Mouse (Mus musculus): ENCODE data around the gene Adamts2.

Adamts2 gene

GRCm38 (mm10) chr11:50673525-50674250 is 71.8 kb downstream of the Adamts2 start:
- no peak for DNase-seq

DNA sequence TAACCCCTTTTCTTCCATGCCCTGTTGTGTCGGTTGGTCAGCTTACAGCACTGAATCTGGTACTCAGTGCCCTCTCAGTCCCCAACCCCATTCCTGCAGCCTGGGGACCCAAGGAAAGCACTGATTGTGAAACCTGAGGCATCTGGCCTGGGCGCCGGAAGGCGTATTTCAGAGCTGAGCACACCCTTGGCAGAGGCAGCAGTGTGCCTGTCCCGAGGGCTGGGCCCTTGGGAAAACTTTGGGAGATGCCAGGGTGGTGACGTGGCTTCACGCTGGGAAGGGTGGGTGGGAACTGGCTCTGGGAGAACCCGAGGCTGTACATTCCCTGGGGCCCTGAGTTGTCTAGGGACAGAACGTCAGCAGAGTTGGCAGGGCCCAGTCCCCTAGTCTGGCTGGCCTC is 72.5 kb downstream of the Adamts2 start:
- no peak for DNase-seq

GRCm38 (mm10) chr11:50678650-50679049 is 76.8 kb downstream of the Adamts2 start:
- no peak for DNase-seq

DNA sequence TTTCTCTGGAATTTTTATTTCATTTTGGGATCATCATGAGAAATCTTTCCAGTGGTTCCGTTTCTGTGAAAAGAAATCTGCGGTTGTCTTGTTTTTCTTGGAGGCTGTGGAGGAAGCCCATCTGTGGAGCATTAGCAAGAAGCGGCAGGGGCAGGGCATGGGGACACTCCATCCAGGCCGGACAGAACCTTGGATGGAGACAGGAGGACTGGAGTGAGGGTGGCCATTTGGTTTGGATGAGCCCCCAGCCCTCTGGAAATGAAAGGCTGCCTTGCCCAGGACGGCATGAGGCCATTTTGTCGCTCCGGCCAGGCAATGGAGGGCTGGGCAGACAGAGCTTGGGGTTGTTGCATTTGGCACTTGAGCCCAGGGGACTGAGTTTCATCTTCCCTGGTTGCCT is 80.1 kb downstream of the Adamts2 start:
- no peak for DNase-seq

DNA sequence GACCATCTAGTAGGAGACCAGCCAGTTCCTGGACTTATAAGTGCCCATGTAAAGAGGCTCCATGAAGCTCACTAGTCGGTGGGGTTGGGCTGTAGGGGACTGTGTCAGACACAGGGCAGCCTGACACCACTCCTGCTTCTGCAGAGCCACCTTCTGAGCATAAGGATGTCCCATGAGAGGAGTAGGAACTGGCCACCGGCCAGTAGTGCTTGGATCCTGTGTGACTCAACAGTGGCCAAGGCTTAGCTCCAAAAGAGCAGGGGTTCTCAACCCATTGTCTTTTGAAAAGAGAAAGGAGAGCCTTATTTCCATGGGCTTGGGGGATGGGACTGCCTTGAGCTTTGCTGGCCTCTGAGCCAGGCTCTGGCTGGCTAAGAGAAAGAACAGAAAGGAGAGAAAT is 81.9 kb downstream of the Adamts2 start:
- no peak for DNase-seq

- DNase-seq, result peak in 1 of 2 experiments; percentile 5
These were observed 86.7 kb downstream of the Adamts2 start for GRCm38 (mm10) chr11:50688584-50688983.

DNA sequence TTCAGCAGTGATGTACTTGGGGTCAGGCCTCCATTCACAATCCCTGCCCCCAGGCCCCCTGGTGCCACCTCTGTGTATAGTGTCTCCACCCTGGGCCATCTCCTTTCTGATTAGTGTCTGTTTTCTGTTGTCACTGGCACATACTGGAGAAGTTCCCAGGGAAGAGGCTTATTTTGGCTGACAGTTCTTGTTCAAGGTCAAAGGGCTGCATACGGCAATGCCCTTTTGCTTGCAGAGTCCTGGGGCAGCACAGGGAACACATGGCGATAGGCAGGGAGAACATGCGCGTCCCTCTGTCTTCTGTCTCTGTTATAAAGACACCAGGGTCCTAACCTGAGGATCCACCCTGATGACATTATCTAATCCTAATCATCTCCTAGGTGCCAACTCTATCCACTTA is 87.8 kb downstream of the Adamts2 start:
- no peak for DNase-seq

GRCm38 (mm10) chr11:50699971-50700370 is 98.1 kb downstream of the Adamts2 start:
- DNase-seq, result no peak

DNA sequence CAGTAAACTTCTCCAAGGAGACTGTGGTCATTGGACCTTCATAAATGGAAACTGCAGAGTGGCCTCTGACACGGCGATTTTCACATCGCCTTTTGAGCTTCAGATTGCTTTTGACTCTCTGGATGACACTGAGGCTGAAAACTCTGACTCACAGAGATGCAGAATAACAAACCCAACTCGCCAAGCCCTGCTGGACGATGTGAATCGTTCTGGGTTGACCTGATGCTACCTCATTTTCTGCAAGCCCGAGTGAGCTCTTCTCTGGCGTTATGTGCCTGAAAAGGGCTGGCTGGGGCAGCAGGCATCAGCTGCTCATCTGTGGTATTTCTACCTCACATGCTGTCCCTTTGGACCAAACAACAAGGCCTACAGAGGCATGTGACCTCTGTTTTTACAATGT is 98.6 kb downstream of the Adamts2 start:
- DNase-seq, result no peak

DNA sequence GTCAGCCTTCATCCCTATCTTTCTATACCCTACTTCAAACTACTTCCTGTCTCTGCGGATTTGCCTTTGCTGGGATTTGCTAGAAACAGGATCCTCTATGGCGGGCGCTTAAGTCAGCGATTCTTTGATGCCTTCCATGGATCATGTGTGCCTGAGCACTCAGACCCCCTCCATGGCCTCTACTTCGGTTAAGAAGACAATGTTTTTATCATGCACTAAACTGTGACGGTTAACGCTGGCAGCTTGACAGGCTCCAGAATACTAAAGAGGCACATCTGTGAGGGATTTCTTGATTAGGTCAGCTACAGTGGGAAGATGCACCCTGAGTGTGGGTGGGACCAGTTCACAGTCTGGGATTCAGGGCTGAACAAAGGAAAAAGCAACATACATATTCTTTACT is 101.5 kb downstream of the Adamts2 start:
- no peak for DNase-seq

DNA sequence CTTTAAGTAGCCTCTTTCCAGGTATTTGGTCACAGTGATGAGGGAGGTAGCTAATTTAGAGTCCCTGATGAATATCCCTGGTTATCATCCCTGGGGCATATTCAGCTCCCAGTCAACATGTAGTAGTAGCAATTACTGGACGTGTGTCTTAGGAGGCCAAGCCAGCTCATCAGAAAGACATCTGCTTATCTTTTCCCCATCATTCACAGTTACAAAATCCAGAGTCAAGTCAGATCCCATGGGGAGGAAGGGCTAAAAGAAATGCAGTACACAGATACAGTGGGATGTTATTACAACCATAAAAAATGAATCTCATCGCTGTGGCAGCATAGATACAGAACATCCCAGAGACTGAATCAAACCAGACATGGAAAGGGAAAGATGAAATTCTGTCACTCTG is 102.6 kb downstream of the Adamts2 start:
- DNase-seq, result no peak

DNA sequence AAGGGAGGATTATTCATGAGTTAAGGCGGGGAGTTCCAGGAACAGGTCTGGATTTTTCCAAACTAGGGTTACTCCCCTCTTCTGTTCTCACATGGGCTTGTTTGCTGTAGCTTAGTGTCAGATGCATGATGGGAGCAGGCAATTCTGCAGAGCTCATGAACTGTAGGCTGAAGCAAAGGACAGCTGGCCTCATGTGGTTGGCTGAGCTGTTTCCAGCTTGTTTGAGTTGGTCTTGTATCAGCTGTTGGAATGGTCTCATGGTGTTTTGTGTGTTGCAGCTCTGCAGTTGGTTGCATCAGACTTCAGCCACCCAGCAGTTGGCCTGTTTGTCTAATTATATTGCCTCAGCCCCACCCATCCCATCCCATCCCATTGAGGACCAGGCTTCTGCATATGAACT is 105.4 kb downstream of the Adamts2 start:
- no peak for DNase-seq

GRCm38 (mm10) chr11:50713610-50714202 is 111.8 kb downstream of the Adamts2 start:
- peak in 1 of 2 experiments; percentile 5 for DNase-seq

DNA sequence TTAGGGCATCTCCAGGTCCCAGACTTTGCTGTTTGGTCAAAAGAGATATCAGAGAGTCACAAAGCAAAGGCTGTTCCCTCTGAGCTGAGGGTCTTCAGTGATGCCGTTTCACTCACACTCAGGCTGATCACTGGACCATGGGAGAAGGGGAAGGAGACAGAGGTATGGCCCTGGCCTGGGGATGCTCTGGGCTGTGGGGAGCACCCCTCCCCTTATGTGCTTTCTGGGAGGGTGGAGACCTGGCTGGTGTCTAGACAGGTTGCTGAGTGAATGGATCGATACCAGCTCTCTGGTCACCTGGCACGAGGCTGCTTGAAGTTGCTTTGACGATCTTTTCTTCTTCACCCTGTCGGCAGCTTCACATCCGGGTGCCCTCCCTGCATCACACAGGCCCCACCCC is 113.2 kb downstream of the Adamts2 start:
- DNase-seq, result no peak

GRCm38 (mm10) chr11:50717381-50717897 is 115.6 kb downstream of the Adamts2 start:
- DNase-seq, result no peak

DNA sequence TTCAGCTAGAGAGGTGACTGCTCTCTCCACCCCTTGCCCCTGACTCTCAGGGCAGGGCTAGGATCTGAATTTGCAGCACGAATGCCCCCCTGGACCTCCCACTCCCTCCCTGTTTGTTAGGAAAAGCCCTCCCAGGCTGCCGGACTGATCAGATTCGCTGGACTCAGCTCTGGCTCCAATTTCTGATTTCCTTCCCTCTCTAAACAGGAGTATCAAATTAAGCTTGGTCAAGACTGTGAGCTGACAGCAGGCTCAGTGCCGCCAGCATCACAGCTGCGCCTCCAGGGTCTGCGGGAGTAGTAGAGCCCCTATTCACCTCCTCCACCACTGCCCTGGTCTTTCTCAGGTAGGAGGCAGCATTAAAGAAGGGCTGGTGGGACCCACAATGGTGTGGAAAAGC is 117.0 kb downstream of the Adamts2 start:
- no peak for DNase-seq

DNA sequence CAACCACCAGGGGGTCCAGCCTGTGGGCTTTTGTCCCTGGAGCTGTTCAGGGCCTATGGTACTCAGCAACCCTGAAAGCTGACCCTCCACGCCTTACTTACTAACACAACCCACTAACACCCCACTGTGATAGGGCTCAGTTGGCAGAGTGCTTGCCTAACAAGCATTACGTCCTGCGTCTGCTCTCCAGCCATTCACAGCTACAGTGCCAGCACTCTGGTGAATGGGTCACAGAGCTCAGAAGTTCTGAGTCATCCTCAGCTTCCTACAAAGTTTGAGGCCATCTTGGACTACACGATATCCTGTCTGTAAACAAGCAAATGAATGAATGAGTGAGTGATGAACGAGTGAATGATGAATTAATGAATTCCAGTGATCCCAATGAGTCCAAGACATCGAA is 118.5 kb downstream of the Adamts2 start:
- DNase-seq, result no peak

DNA sequence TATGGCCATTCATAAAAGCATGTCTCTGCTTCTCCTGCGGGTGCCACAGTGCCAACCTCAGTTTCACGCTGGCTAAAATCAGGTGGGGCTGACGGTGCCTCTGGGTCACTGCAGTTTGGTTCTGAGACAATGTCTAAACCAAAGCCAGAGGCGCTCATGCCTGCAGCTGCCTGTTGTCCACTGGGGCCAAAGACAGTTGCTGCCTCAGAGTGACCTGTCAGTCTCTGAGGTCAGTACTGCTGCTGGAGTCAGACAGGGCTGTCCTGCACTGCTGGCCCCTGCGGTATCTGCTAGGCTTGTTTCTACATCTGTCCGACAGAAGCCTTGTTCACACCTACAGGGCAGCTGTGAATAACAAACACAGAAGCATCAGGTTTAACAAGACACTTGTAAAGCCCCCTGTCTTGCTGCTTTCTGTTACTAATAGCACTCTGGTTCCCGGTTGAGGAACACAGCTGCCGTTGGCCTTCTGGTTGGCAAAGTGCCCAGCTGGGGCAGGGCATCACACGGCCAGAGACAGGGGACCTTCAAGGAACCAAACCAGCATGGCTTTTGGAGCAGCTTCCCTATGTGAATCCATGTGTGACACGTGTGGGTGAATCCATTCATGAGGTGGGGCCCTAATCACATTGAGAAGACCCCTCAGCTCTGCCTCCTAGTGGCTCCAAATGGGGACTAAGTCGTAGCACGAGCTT is 119.1 kb downstream of the Adamts2 start:
- DNase-seq, result no peak

GRCm38 (mm10) chr11:50725595-50725994 is 123.7 kb downstream of the Adamts2 start:
- no peak for DNase-seq

- DNase-seq, result no peak
These were observed 124.2 kb downstream of the Adamts2 start for GRCm38 (mm10) chr11:50726035-50726434.

DNA sequence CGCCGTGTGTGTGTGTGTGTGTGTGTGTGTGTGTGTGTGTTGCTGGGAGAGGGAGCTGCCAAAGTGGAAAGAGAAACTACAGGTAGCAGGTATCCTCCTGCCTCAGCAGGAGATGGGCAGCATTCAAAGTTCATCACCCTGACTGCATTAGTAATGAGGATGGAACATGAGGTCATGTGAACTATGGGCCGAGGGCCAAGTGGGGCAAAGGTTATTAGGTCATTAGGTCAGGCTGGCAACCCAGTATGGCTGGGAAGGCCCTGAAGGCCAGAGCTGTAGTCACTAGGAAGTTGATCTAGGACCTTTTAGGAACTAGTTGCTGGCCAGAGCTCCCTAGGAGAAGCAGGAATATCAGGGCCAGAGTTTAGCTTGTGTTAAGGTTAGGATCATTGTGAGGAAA is 131.3 kb downstream of the Adamts2 start:
- DNase-seq, result no peak

GRCm38 (mm10) chr11:50734129-50734528 is 132.2 kb downstream of the Adamts2 start:
- no peak for DNase-seq

DNA sequence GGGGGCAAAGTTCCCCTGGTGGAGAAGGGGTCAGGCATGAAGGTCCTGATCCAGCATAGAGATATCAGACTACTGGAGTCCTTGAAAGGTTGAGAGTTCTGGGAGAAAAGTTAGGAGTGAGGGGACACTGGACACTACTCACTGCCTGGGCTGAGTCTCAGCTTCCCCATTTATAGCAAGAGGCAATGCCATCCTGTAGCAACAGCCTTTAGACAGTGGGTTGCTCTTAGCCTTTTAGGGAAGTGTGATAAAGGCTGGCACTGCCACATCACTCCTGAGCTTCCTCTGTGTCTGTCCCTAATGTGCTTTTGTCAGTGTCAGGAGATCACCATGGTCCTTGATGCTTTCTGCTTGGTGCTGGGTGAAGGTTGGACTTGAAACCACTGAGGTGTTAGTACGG is 134.7 kb downstream of the Adamts2 start:
- no peak for DNase-seq

DNA sequence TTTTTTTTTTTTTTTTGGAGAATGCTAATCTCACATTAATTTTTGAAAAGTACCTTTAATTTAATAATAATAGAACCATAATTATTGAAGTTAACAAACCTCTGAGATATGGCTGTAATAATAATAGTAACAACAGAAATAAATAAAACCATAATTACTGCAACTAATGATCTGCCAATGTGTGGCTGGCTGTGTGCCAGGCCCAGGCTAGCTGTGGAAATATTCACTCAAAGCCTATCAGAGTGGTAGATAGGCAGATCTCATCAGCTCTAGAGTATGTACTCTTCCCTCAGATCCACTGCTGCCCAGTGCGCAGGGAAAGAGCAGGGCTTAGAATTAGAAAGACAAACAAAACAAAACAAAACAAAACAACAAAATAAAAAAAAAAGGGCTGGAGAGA is 136.6 kb downstream of the Adamts2 start:
- no peak for DNase-seq

All from B cell, adult 2 months (primary cell).